14 mouse cellular contexts compared by ENCODE assay signal in the genomic region with DNA sequence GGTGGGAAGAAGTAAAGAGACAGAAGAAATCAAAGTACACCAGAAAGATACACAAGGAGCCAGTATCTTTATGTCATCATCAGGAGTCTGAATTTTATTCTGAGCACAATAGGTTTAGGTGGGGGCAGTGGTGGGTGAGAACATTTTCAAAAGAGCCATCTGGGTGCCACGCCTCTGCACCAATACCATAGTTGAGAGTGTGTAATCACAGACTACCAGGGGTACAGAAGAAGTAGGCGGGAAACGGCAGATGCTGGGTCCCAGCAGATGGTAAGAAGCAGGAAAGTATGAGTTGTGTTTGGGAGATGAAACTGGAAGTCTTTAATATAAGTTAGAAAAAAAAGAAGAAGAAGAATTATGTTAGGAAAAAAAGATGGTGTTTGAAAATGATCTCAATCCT.
DNase-seq lines count a peak whose midpoint lies in the region; ATAC-seq lines count a peak whose summit lies in the region.
"Had no signal": no experiment of that assay in that cellular context is flagged by ENCODE, and none has a peak within 500 bp of the region (broad histone marks: within the 10 kb centered on the region; RNA-seq: fewer than 3 reads in every experiment).

No protein-coding gene starts in this region.

- DNase-seq in right cerebral cortex, adult 18-20 months: peak; percentile 91
- DNase-seq in right cerebral cortex, postnatal 4 days: no peak
- peak; percentile 11 to 24 for DNase-seq in layer of hippocampus, postnatal 10 days (ENCODE audit: low spot score in 2 of 2)
- peak; percentile 76 to 84 for DNase-seq in left cerebral cortex, postnatal 36 days (ENCODE audit: low spot score in 2 of 2)
- DNase-seq in urinary bladder, postnatal 4 days (ENCODE audit: low spot score in 2 of 2): no peak
- no peak for DNase-seq in embryo, embryonic 10.5 days (ENCODE audit: low spot score)
- no peak for DNase-seq in kidney, adult 8-10 months
- DNase-seq: cerebellum, postnatal 36 days; heart, adult 11 months; kidney, postnatal 25 days; lung, postnatal 36 days; thymus, adult 18-20 months had no signal

- intact Hi-C loops in left cerebral cortex, postnatal 36 days (cut with DNase I): no loop called here

- no peak for ATAC-seq in activated CD4-positive, CD25-positive, alpha-beta regulatory T cell, adult 4 months
- ATAC-seq: intestine, postnatal 0 days had no signal

Comparison
In these comparisons a context has a peak if more than half of its experiments do, and no peak if none do; other contexts are left out.
1. DNase-seq: peak in right cerebral cortex, adult 18-20 months (single experiment), layer of hippocampus, postnatal 10 days (2 of 2) and left cerebral cortex, postnatal 36 days (2 of 2); none in right cerebral cortex, postnatal 4 days (single experiment), urinary bladder, postnatal 4 days (0 of 2), embryo, embryonic 10.5 days (single experiment) and kidney, adult 8-10 months (0 of 2).